Mouse (Mus musculus) CD4-positive, CD25-positive, alpha-beta regulatory T cell, adult 2 months (primary cell): ENCODE measurements around the gene Lats1.

Experiments
- DNase-seq: peaks from one replicate; pipeline ENCODE4 v3.0.0-alpha.2; 2012; ENCODE audit warnings: low read depth, low spot score

Lats1 gene

DNA sequence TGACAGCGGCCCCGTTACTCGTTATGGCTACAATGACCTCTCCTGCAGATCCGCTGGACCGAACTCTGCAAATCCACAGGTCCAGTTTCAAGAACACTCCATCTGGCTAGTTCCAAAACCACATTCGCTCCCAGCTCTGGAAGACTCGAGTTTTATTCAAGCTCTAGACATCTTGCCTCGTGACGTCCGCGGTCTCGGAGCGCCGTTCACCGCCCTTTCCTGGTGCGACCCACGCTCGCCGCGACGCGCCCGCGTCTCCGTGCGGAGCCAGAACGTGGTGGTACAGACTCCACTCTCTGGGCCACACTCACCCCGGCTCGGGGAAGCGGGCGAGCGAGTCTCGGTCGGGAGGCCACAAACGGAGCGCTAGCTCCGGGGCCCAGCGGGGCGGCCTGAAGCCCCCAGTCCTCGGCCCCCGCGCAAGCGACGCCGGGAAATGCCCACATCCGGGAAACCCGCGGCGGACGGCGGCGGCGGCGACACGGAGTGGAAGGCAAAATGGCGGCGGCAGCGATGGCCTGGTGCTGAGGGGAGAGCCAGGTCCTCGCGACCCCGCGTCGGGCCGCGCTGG is at the start of gene Lats1, which contains the start of gene Pcmt1:
Gene Lats1, plus strand, starts transcription at position 484 of the 571 bp plus-strand sequence.
Gene Pcmt1, minus strand, starts transcription at position 406 of the 571 bp plus-strand sequence.
- peak; percentile 90 for DNase-seq

DNA sequence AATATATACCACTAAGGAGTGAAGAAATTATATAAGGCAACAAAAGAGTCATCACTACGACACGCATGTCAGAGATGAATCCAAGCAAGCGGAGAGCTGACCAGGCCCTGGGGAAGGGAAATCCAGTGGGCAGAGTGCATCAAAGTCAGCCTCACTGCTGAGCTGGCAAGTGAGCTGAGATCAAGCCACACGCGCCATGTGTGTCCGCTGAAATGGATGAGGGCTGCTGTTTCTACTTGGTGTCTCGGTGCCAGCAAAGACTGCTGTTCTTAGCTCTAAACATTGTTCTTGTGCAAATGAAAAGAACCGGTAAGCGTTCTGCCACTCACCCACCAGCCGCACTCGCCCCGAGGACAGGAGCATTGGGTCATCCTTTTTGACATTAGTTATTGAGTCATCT is 40.6 kb upstream of the Lats1 start:
- DNase-seq, result no peak

DNA sequence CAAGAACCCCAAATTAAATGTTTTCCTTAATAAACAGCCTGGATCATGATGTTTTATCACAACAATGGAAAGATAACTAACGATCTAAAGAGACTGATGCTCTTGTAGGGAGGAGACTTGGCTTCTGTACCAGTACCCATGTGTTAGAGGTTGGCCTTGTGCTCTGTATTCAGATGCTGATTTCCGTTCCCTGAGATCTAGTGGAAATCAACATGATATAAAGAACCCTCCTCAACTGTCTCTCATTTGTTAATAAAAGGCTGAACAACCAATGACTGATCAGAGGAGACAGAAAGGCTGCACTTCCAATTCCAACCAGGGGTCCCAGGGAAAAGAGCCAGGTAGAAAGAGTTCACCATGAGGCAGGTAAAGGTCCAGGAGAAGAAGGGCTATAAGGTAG is 35.1 kb upstream of the Lats1 start:
- DNase-seq, result no peak

DNA sequence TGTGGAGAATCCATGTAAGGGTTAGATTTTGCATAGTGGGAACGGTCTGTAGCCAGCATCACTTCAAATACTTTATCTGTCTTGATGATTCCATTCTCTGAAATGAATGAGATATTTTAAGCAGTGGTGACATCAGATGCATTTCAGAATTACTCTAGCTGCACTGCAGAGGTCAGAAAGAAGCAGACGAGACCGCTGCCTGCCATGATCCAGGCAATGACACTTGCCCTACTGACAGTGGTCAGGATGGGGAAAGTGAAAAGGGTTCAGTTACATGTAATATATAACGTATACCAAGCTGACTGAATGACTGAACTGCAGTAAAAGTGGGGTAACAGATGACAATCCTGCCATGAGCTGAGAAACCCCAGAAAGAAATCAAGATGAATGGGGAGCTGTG is 32.0 kb upstream of the Lats1 start:
- DNase-seq, result no peak

DNA sequence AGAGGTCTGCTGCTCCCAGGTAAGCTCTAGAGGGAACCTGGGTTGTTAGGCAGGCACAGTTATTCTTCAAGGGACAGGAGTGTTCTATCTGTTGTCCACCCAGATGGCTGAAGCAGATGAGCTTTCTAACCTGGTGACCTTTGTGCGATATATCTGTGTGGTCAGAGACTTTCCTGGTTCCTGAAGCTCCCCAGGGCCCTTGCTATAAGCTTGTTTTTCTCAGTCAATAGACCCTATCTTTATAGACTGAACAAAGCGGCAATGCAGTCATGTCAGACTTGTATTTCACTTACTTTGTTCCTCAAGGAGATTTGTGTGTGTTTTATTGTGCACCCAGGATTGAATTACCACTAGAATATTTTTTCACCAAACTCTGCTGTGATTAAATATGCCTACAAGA is 30.0 kb upstream of the Lats1 start:
- no peak for DNase-seq

DNA sequence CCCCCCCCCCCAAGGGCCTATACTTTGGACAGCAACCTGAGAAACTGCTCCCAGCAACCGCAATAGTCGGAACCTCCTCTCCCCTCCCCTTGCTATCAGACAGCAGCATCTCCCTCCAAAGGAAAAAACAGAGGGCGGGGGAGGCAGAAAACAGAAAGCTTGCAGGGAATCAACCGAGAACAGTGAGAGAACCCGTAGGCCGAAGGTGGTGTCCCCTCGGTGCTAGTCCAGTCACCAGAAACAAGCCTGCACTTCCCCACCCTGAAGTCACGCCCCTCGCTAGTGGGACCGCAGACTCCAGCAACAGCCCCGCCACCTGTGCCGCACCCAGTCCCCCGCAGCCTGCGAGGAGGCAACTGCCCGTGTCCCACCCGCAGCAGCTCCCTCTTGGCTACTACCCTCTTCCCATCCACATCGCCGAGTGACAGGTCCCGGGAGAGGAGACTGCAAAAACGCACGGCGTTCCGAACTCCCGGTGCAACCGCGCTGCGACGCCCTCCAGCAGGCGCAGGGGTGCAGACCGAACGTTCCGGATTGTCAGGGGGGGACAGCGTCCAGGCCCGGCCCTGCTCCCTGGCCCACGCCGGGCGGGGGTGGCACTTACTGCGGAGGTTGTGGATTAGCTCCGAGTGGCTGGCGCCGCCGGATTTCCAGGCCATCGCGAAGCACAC is 18.4 kb upstream of the Lats1 start:
- DNase-seq, result peak; percentile 69

DNA sequence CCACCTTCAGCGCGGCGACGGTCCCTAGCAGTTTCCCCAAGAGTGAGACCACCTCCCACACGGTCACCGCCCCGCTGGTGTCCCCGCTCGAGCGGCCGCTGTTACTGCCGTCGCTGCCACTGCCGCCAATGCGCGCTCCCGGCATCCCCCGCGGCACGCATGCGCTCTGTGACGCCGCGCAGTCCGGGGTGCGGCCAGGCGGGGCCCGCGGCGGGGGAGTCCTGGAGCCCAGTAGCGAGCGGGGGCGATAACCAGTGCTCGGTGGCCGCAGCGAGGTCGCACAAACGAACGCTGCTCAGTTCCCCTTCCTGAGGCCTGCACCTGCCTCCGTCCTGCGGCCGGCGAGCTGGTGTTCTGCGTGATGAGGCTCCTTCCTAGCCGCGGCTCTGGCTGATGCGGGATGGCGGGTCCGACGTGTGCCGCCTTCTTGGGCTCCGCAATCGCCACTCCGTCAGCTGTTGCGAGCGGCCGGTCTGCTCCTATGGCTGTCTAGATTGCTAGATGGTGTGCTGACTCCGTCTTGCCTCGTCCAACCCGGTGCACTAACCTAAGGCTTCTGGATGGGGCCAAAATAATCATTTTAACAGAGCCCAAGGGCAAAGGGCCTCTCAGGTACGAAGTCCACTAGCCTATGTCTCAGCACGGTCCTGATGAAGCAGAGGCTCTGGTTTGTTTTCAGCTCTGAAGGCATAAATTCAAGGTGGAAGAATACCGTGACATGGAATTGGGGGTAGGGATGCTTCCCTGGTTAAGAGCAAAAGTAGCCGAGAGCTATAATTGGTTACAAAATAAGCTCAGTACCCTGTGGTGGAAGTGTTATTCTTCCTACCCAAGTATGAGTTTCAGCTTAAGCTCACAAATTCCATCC is 17.6 kb upstream of the Lats1 start:
- DNase-seq, result peak; percentile 94

DNA sequence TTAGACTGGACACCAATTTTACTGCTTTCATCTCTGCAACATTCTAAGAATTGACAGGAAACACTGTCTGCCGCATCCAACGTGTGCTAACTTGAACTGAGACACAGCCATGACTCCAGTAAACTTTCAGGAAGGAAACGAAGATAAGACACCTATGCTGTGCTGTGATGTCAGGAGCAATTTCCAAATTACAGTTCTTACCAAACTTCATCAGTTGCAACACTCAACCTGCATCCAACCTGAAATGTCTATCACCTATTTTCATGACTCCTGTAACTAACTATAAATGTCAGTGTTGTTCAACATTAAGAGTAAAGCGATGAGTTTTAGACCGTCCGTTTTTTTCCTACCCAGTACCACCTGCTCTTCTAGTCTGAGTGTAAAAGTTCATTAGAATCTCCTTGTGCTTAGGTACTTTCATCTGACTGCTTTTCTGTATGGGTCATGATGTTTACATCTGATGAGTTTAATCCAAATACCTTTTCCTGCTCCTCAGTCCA is 16.9 kb upstream of the Lats1 start:
- peak; percentile 21 for DNase-seq

DNA sequence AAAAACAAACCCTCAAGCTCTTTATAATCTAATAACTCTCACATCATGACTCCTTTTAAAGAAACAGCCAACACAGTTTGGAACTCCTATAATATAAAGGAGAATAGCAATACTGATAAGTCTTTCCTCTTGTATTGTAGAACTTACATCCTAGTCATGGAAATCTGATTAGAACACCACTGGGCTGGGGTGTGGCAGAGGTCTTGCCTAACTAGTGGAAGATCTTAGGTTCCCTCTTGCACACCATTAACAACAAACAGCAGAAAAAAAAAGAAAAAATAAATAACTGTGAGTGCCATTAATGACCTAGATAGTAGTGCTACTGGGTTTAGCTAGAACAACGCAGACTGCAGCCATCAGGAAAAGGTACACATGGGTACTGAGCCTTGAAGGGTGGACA is 16.1 kb upstream of the Lats1 start:
- DNase-seq, result no peak

DNA sequence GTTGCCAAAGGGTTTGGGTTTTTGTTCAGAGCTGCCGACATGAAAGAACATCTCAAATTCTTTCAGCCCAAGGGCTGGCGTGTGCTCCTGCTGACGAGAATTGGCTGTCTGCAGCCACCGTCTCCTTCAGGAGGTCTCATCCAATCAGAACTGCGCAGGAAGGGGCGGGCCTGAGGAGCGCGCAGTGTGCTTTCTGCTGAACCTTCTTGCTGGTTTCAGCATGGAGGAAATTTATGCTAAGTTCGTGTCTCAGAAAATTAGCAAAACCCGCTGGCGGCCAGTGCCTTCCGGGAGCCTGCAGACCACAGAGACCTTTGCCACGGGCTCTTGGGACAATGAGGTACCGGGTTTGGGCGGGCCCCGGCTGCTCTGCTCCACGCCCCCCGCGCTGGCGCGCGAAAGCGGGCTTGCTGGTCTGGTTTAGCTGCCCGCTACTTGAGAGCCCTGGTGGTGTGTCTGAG is 13.6 kb upstream of the Lats1 start, which contains the start of gene Nup43:
Gene Nup43, plus strand, starts transcription at position 162 of the 461 bp plus-strand sequence.
- peak; percentile 95 for DNase-seq

DNA sequence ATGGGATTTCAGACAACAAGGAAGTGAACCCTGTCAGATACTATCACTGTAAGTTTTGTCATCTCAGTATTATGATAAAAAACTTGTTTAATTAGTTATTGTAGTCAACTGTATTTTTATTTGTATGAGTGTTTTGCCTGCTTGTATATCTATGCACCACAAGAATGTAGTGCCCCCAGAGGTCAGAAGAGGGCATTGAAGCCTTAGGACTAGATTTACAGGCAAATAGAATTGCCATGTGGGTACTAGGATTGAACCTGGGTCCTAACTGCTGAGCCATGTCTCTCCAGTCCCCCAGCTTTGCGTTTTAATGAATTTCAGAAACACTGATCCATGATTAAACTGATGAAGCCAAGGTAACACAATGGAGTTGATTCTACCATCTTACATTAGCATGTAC is 7.3 kb upstream of the Lats1 start:
- peak; percentile 73 for DNase-seq

DNA sequence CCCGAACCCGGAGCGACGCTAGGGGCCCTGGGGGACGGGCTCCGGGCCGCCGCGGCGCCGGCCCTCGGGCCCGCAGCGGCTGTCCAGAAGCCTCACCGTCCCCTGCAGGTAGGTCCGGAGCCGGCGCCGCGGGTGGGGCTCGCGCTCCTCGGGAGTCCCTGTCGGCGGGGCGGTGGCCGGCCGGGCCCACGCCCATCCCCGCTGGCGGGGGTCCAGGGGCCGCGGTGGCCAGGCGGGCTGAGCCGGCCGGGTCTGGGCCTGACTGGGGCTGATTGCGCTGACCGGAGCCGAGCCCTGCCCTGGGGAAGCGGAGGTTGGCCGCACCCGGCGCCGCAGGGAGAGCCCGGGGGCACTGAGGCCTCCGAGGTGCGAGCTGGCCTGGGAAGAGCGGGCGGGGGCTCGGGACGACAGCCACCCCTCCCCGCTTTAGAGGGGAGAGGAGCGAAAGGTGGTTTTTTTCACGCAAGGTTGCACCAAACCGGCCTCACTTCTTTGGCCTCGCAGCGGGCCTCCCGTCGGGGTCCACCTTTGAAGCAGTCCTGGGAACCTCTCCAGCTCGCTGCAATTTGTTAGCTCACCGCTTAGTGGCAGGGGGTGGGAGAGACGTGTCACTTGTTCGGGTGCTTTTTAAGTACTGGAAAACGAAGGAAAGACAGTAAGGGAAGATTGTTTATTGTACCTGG is 470 bp downstream of the Lats1 start:
- DNase-seq, result peak; percentile 76

DNA sequence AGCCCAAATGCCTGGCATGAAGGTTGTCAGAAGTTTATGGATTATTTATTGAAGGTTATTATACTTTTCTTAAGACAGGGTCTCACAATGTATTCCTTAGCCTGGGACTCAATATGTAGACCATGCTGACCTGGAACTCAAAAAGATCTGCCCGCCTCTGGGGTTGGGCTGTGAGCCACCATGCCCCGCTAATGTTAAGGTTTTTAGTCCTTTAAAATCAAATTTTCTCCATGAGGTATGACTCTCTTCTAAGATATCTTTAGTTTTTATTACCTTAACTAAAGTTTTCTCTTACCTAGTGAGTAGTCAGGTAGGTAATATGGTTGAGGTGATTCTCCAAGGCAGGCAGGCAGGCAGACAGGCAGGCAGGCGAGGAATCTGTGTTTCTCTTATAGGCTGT is 1.2 kb downstream of the Lats1 start:
- no peak for DNase-seq

DNA sequence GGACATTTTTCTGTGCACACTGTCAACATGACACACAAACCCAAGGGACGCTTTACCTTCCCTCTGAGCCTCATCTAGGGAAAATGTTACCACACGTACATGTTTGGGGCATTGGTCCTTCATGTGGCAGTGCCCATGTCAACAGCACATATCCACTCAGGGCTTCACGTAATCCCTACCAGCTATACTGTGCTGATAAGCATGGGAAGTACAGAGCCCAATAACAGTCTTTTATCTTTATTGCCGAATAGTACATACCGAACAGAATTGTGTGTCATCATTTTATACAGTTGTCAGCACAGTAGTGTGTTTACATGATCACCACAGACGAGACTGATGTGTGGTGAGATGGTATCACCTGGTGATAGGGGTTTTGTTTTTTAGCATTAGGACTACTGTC is 5.9 kb downstream of the Lats1 start:
- no peak for DNase-seq

DNA sequence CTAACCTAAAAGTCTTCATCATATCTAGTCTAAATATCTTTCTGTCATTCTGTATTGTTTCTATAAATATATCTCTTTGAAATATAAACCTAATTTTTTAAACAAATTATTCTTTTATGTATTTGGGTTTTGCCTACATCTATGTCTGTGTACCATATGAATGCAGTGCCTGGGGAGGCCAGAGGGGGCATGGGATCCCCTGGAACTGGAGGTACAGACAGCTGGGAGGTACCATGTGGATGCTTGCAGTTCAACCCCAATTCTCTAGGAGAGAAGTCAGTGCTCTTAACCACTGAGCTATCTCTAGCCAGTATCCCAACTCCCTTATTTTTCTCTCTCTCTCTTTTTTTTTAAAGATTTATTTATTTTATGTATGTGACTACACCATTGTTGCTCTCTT is 14.3 kb downstream of the Lats1 start:
- peak; percentile 51 for DNase-seq

DNA sequence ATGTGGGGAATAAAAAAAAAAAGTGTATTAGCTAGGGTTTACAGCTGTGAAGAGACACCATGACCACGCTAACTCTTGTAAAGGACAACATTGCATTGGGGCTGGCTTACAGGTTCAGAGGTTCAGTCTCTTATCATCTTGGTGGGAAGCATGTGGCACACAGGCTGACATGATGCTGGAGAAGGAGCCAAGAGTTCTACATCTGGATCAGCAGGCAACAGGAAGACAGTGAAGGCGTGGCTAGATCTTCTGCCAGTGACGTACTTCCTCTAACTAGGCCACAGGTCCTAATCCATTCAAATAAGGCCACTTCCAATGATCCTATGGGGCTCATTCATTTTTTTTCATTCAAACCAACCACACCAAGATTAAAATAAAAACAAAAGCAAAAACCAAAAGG is 19.1 kb downstream of the Lats1 start:
- DNase-seq, result no peak

DNA sequence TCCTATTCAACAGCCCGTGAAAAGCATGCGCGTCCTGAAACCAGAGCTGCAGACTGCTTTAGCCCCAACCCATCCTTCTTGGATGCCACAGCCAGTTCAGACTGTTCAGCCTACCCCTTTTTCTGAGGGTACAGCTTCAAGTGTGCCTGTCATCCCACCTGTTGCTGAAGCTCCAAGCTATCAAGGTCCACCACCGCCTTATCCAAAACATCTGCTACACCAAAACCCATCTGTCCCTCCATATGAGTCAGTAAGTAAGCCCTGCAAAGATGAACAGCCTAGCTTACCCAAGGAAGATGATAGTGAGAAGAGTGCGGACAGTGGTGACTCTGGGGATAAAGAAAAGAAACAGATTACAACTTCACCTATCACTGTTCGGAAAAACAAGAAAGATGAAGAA is 21.6 kb downstream of the Lats1 start:
- DNase-seq, result no peak

DNA sequence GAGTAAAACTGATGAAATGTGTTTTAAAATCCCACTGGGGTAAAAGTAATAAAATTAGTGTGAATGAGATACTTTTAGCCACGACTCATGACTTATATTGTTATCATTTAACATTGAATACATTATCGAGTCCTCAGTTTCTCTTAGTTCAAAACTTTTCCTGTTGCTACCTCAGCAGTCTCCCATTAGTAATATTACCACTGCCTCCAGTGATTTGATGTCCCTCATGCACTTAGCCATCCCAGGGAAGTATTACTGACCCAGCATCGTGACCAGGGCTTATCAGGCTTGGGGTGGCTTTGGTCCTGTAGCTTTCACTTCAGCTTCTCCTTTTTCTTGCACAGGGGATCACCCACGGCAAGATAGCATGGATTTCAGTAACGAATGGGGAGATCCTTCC is 29.1 kb downstream of the Lats1 start:
- no peak for DNase-seq

DNA sequence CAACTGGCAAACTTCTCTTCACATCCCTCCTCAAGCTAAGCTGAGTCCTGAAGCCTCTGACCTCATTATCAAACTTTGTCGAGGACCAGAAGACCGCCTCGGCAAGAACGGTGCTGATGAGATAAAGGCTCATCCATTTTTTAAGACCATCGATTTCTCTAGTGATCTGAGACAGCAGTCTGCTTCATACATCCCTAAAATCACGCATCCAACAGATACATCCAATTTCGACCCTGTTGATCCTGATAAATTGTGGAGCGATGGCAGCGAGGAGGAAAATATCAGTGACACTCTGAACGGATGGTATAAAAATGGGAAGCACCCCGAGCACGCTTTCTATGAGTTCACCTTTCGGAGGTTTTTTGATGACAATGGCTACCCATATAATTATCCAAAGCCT is 31.5 kb downstream of the Lats1 start:
- DNase-seq, result no peak

DNA sequence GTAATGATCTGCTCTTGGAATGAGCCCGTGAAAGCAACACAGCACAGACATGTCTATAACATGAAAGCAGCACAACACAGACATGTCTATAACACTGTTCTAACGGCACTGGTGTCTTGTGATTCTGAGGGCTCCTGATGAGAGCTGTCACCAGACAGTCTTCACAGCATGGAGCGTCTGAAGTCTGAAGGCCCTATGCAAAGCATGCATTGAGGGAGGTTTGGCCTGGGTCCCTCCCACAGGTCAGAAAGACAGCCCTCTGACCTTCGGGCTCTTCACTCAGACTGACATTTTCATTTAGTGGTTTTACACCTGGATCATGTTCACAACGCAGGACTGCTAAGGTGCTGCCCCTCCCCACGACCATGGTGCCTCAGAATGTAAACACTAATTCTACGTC is 34.0 kb downstream of the Lats1 start:
- no peak for DNase-seq

DNA sequence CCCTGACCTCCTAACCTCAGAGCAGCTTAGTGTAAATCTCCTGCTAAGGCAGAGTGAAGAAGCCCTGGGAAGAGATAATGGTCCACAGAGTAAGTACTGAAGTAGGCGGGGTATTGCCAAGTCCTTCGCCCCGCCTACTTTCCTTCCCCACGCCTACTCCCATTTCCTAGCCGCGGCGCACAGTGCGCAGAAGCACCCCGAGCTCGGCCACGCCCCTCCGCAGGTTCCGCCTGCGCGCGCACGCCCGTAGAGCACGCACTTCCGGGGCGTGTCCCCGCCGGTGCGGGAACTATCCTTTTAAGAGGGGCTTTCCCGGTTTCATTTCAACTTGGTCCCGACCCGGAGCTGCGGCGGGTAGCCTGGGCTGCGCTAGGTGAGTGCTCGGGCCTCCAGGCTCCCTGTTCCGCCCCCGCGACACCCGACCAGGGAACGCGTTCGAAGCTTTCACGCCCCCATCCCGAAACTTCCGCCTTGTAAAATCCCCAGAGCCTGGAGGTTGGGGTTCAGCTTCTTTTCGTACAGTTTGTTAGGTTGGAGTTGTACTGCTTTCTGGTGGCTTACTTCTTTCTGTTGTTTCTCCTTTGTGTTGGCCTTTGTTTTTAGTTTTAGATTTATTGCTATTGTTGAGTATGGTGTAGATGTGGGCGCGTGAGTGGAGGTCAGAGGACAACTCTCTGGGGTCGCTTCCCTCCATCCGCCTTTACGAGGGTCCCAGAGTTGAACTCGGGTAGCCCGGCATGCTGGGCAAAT is 44.9 kb downstream of the Lats1 start, which contains the start of gene Katna1:
Gene Katna1, plus strand, starts transcription at position 250 of the 750 bp plus-strand sequence.
- DNase-seq, result peak; percentile 99
